Mouse (Mus musculus): ENCODE measurements around the gene Unc13a. TPM values are rescaled to one million over a fixed set of nuclear protein-coding genes. Genes with fewer than 3 reads are reported as not detected.

Gene Unc13a
- polyA plus RNA-seq, 1 experiment: 1.6 TPM

- H3K27me3 ChIP-seq (ENCODE audit: control insufficient read depth, insufficient read depth, low read length): peaks cover 14% of the 10 kb centered on the region; the same call in 1 of the 2 replicates
- TF ChIP-seq POLR2A (IDR thresholded peaks at IDR 0.05; ENCODE audit: low read depth, low read length): no peak
- TF ChIP-seq CTCF (IDR thresholded peaks at IDR 0.05; ENCODE audit: extremely low read depth, insufficient read length, insufficient replicate concordance, low read depth, low read length): no peak
These were observed 4.3 kb downstream of the Unc13a start for GRCm38 (mm10) chr8:71667256-71667655.

GRCm38 (mm10) chr8:71666855-71667254, 4.7 kb downstream of the Unc13a start:
- peaks cover 21% of the 10 kb centered on the region for H3K4me1 ChIP-seq (ENCODE audit: control insufficient read depth, insufficient read depth, insufficient read length, low read length)
- peaks cover 14% of the 10 kb centered on the region; the same call in 1 of the 2 replicates for H3K27me3 ChIP-seq (ENCODE audit: control insufficient read depth, insufficient read depth, low read length)
- H3K36me3 ChIP-seq (ENCODE audit: control insufficient read depth, insufficient read depth, low read length): no peaks in the 10 kb centered on the region
- no peak overlapping the region for H3K4me3 ChIP-seq (ENCODE audit: low read depth, low read length)
- TF ChIP-seq CTCF (IDR thresholded peaks at IDR 0.05; ENCODE audit: extremely low read depth, insufficient read length, insufficient replicate concordance, low read depth, low read length) (no peak), POLR2A (IDR thresholded peaks at IDR 0.05; ENCODE audit: low read depth, low read length) (no peak)
- no peak overlapping the region for H3K27ac ChIP-seq (ENCODE audit: insufficient read depth, low read depth, low read length)
- 56% methylated on average over 1 of the region's 1 CpGs for WGBS

More at GRCm38 (mm10) chr8:71667256-71667655, 4.3 kb downstream of the Unc13a start:
- no peak overlapping the region for H3K27ac ChIP-seq (ENCODE audit: insufficient read depth, low read depth, low read length)
- H3K4me1 ChIP-seq (ENCODE audit: control insufficient read depth, insufficient read depth, insufficient read length, low read length): peaks cover 21% of the 10 kb centered on the region
- no peaks in the 10 kb centered on the region for H3K36me3 ChIP-seq (ENCODE audit: control insufficient read depth, insufficient read depth, low read length)
- WGBS: 63% methylated on average over 5 of the region's 5 CpGs
- no peak overlapping the region for H3K4me3 ChIP-seq (ENCODE audit: low read depth, low read length)

GRCm38 (mm10) chr8:71665331-71666130, 6.0 kb downstream of the Unc13a start:
- H3K4me3 ChIP-seq (ENCODE audit: low read depth, low read length): peak overlapping the region; percentile 36; the same call in 1 of the 2 replicates
- WGBS: 3% methylated on average over 22 of the region's 22 CpGs
- peaks cover 8% of the 10 kb centered on the region; the same call in 1 of the 2 replicates for H3K27me3 ChIP-seq (ENCODE audit: control insufficient read depth, insufficient read depth, low read length)
- H3K36me3 ChIP-seq (ENCODE audit: control insufficient read depth, insufficient read depth, low read length): no peaks in the 10 kb centered on the region
- no peak overlapping the region for H3K27ac ChIP-seq (ENCODE audit: insufficient read depth, low read depth, low read length)
- TF ChIP-seq CTCF (IDR thresholded peaks at IDR 0.05; ENCODE audit: extremely low read depth, insufficient read length, insufficient replicate concordance, low read depth, low read length): no peak
- TF ChIP-seq POLR2A (IDR thresholded peaks at IDR 0.05; ENCODE audit: low read depth, low read length): no peak
- H3K4me1 ChIP-seq (ENCODE audit: control insufficient read depth, insufficient read depth, insufficient read length, low read length): peaks cover 13% of the 10 kb centered on the region

- H3K4me3 ChIP-seq (ENCODE audit: low read depth, low read length): no peak overlapping the region
- WGBS: 13% methylated on average over 36 of the region's 36 CpGs
- no peak overlapping the region for H3K27ac ChIP-seq (ENCODE audit: insufficient read depth, low read depth, low read length)
- TF ChIP-seq CTCF (IDR thresholded peaks at IDR 0.05; ENCODE audit: extremely low read depth, insufficient read length, insufficient replicate concordance, low read depth, low read length) (peak; percentile 95), POLR2A (IDR thresholded peaks at IDR 0.05; ENCODE audit: low read depth, low read length) (no peak)
- H3K36me3 ChIP-seq (ENCODE audit: control insufficient read depth, insufficient read depth, low read length): no peaks in the 10 kb centered on the region
- peaks cover 5% of the 10 kb centered on the region for H3K4me1 ChIP-seq (ENCODE audit: control insufficient read depth, insufficient read depth, insufficient read length, low read length)
- H3K27me3 ChIP-seq (ENCODE audit: control insufficient read depth, insufficient read depth, low read length): peaks cover 7% of the 10 kb centered on the region; the same call in 1 of the 2 replicates
These were observed 11.0 kb downstream of the Unc13a start for GRCm38 (mm10) chr8:71660325-71661120.

- Histone ChIP-seq H3K27me3 (ENCODE audit: control insufficient read depth, insufficient read depth, low read length) (peaks cover 14% of the 10 kb centered on the region), H3K27ac (ENCODE audit: insufficient read depth, low read depth, low read length) (no peak overlapping the region), H3K4me1 (ENCODE audit: control insufficient read depth, insufficient read depth, insufficient read length, low read length) (peaks cover 5% of the 10 kb centered on the region), H3K4me3 (ENCODE audit: low read depth, low read length) (no peak overlapping the region), H3K36me3 (ENCODE audit: control insufficient read depth, insufficient read depth, low read length) (no peaks in the 10 kb centered on the region)
- no peak for TF ChIP-seq CTCF (IDR thresholded peaks at IDR 0.05; ENCODE audit: extremely low read depth, insufficient read length, insufficient replicate concordance, low read depth, low read length)
- no peak for TF ChIP-seq POLR2A (IDR thresholded peaks at IDR 0.05; ENCODE audit: low read depth, low read length)
- WGBS: 45% methylated on average over 1 of the region's 1 CpGs
These were observed 11.8 kb downstream of the Unc13a start for GRCm38 (mm10) chr8:71659751-71660150.

GRCm38 (mm10) chr8:71658515-71659049, 13.0 kb downstream of the Unc13a start:
- no peak for TF ChIP-seq POLR2A (IDR thresholded peaks at IDR 0.05; ENCODE audit: low read depth, low read length)
- no peak for TF ChIP-seq CTCF (IDR thresholded peaks at IDR 0.05; ENCODE audit: extremely low read depth, insufficient read length, insufficient replicate concordance, low read depth, low read length)
- H3K4me3 ChIP-seq (ENCODE audit: low read depth, low read length): no peak overlapping the region
- no peaks in the 10 kb centered on the region for H3K36me3 ChIP-seq (ENCODE audit: control insufficient read depth, insufficient read depth, low read length)
- peaks cover 9% of the 10 kb centered on the region for H3K4me1 ChIP-seq (ENCODE audit: control insufficient read depth, insufficient read depth, insufficient read length, low read length)
- 21% methylated on average over 17 of the region's 17 CpGs for WGBS
- H3K27me3 ChIP-seq (ENCODE audit: control insufficient read depth, insufficient read depth, low read length): peaks cover 17% of the 10 kb centered on the region
- no peak overlapping the region for H3K27ac ChIP-seq (ENCODE audit: insufficient read depth, low read depth, low read length)
